Mouse (Mus musculus) liver, postnatal 0 days (tissue): ENCODE data around the gene Sorbs1. TPM values are rescaled to one million over a fixed set of nuclear protein-coding genes. Genes with fewer than 3 reads are reported as not detected.

ENCODE experiments used
- ATAC-seq: fragments of 200-750 bp; cut with Nextera tagmentation; 2 replicates; pipeline ENCODE4 v1.8.0; 2017; ENCODE audit warnings: mild to moderate bottlenecking, moderate library complexity
- DNase-seq: peaks from one replicate; pipeline ENCODE4 v3.0.0-alpha.2; 2016
- H3K27ac ChIP-seq: fragments of 300-500 bp; sonication (generic); 2 replicates; pipeline ENCODE4 v1.5.1; 2014; ENCODE audit warnings: antibody characterized with exemption, moderate library complexity, mild to moderate bottlenecking, low read depth
- H3K27me3 ChIP-seq: fragments of 300-500 bp; sonication (generic); 2 replicates; pipeline ENCODE4 v1.6.1; 2014; ENCODE audit warnings: low read length, control low read depth, mixed read lengths; ENCODE audit not compliant: insufficient read depth
- H3K36me3 ChIP-seq: fragments of 300-500 bp; sonication (generic); replicated peaks from 2 replicates; pipeline ENCODE4 v1.6.1; 2014; ENCODE audit warnings: mild to moderate bottlenecking, control low read depth, low read length, moderate library complexity, mixed read lengths; ENCODE audit not compliant: insufficient read depth
- H3K4me1 ChIP-seq: fragments of 300-500 bp; sonication (generic); 2 replicates; pipeline ENCODE4 v1.6.1; 2014; ENCODE audit warnings: antibody characterized with exemption, mild to moderate bottlenecking, control low read depth; ENCODE audit not compliant: insufficient read depth
- H3K4me2 ChIP-seq: fragments of 300-500 bp; sonication (generic); 2 replicates; pipeline ENCODE4 v1.6.1; 2014; ENCODE audit warnings: low read depth, mild to moderate bottlenecking, low read length, moderate library complexity, mixed read lengths
- H3K4me3 ChIP-seq: fragments of 300-500 bp; sonication (generic); 2 replicates; pipeline ENCODE4 v1.5.1; 2014; ENCODE audit warnings: low read depth, low read length
- H3K9ac ChIP-seq: fragments of 300-500 bp; sonication (generic); replicated peaks from 2 replicates; pipeline ENCODE4 v1.6.1; 2014; ENCODE audit warnings: mild to moderate bottlenecking, moderate library complexity
- H3K9me3 ChIP-seq: fragments of 300-500 bp; sonication (generic); 2 replicates; pipeline ENCODE4 v1.6.1; 2016; ENCODE audit warnings: mild to moderate bottlenecking, control low read depth, low read length, mixed read lengths
- CTCF ChIP-seq: sonication (generic); IDR thresholded peaks from 2 replicates; pipeline ENCODE4 v1.5.1; 2016; ENCODE audit warnings: antibody characterized with exemption, low read depth
- EP300 ChIP-seq: IDR thresholded peaks from 2 replicates; pipeline ENCODE4 v1.6.1; 2016; ENCODE audit warnings: antibody characterized with exemption, low read depth, mild to moderate bottlenecking
- WGBS: fragments of 180-500 bp; shearing (Covaris S2); extraction: QIAGEN DNeasy Blood & Tissue Kit; methylation state at CpG from one replicate; pipeline ENCODE4 v1.1.7; 2014; ENCODE audit not compliant: insufficient replicate concordance; 5-methylcytosine and 5-hydroxymethylcytosine counted together
- polyA plus RNA-seq: library from polyadenylated mRNA; unstranded; fragments of >200 nt; fragmentation: Nextera tagmentation; extraction: Ambion mirVana; gene quantifications from 2 replicates; pipeline ENCODE4 v1.2.1, GENCODE M21; 2015

Sorbs1 gene
- polyA plus RNA-seq, 1 experiment from 2014 or later, result 30.4 TPM

DNA sequence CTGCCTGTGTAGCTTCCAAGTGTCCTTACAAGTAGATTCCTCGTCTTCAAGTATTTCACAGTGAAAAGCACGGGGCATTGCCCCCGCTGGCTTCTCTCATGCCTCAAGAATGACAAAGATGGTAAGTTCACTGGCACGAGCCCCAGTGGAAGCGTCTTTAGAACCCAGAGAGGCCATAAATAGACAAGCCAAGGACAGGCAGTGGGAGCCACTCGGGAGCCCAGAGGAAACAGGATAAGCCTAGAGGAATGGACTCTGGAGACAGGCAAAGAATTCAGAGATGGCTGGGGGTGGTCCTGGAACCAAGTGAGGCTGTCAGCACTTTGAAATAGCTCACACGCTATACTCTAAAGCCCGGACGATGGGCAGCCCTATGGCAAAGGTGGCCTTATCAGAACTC is 45.8 kb downstream of the Sorbs1 start:
- Histone ChIP-seq H3K4me1 (peaks cover 7% of the 10 kb centered on the region; the same call in 1 of the 2 replicates), H3K36me3 (no peaks in the 10 kb centered on the region), H3K9ac (no peak overlapping the region), H3K9me3 (no peaks in the 10 kb centered on the region), H3K27ac (no peak overlapping the region), H3K4me2 (no peak overlapping the region), H3K4me3 (no peak overlapping the region), H3K27me3 (no peaks in the 10 kb centered on the region)
- WGBS, result 83% methylated on average over 9 of the region's 9 CpGs
- TF ChIP-seq EP300 (no peak), CTCF (no peak)
- no peak for ATAC-seq
- no peak for DNase-seq

DNA sequence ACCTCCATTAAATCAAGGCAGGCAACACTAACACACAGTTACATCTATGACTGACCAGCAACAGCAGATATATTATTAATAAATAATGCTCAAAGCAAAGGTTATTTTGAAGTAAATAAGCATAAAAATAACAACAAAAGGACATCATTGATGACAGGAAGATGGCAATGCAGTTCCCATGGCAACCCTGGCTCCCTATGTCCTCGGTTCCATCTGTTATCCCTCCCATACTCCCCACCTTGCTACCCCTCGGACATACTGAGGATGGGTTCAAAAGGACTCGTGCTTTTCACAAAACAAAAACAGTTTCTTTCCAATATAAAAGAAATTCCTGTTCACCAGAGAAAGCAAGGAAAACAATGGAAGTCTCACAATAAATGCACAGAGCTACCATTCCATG is 48.2 kb downstream of the Sorbs1 start:
- Histone ChIP-seq H3K36me3 (no peaks in the 10 kb centered on the region), H3K4me2 (no peak overlapping the region), H3K27ac (no peak overlapping the region), H3K9ac (no peak overlapping the region), H3K4me1 (peaks cover 14% of the 10 kb centered on the region; the same call in 1 of the 2 replicates), H3K27me3 (no peaks in the 10 kb centered on the region), H3K9me3 (no peaks in the 10 kb centered on the region), H3K4me3 (no peak overlapping the region)
- WGBS, result 83% methylated on average over 3 of the region's 3 CpGs
- DNase-seq (no peak), ATAC-seq (no peak)
- no peak for TF ChIP-seq EP300
- no peak for TF ChIP-seq CTCF

DNA sequence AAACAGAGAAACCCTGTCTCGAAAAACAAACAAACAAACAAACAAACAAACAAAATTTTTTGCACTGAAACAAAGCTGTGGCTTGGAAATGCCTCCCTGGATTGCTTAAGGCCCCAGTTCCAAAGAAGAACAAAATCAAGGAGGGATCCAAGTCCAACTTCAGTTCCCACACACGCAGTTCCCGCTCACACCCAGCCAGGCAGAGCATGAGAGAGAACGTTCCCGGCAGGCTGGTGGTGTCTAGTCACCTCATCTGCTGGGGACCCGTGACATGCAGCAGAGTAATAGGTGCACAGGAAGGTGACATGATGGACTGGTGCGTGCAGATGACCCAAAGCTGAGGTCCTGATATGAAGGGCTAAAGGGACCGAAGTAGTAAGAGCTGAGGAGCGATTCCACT is 49.2 kb downstream of the Sorbs1 start:
- Histone ChIP-seq H3K4me3 (no peak overlapping the region), H3K36me3 (no peaks in the 10 kb centered on the region), H3K4me1 (peaks cover 14% of the 10 kb centered on the region; the same call in 1 of the 2 replicates), H3K9me3 (no peaks in the 10 kb centered on the region), H3K4me2 (no peak overlapping the region), H3K27me3 (no peaks in the 10 kb centered on the region), H3K9ac (no peak overlapping the region), H3K27ac (no peak overlapping the region)
- DNase-seq, result no peak
- ATAC-seq, result no peak
- TF ChIP-seq CTCF (no peak), EP300 (no peak)
- WGBS, result 90% methylated on average over 9 of the region's 9 CpGs

DNA sequence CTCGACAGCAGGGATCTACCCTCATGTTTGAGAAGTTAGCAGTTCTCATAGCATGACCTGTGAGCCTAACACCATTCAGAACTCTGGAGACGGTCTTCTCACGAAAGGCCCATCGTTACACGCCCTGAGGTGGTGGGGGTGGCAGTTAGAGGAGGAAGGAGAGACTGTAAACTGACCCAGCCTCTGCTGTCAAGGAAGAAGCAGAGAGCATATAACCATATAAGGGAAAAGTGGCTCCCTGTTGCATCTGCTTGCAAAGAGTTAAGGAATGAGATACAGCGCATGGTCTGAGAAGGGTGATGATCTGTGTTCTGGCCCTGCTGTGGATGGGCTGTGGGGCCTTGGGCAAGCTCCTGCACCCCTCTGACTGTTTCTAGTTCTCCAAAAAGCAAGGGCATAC is 50.7 kb downstream of the Sorbs1 start:
- H3K4me3 ChIP-seq, result no peak overlapping the region
- TF ChIP-seq EP300 (no peak), CTCF (no peak)
- H3K9ac ChIP-seq, result no peak overlapping the region
- no peaks in the 10 kb centered on the region for H3K27me3 ChIP-seq
- ATAC-seq (no peak), DNase-seq (no peak)
- H3K27ac ChIP-seq, result no peak overlapping the region
- H3K4me1 ChIP-seq, result peaks cover 14% of the 10 kb centered on the region; the same call in 1 of the 2 replicates
- 69% methylated on average over 6 of the region's 6 CpGs for WGBS
- H3K4me2 ChIP-seq, result no peak overlapping the region
- H3K9me3 ChIP-seq, result no peaks in the 10 kb centered on the region
- no peaks in the 10 kb centered on the region for H3K36me3 ChIP-seq

DNA sequence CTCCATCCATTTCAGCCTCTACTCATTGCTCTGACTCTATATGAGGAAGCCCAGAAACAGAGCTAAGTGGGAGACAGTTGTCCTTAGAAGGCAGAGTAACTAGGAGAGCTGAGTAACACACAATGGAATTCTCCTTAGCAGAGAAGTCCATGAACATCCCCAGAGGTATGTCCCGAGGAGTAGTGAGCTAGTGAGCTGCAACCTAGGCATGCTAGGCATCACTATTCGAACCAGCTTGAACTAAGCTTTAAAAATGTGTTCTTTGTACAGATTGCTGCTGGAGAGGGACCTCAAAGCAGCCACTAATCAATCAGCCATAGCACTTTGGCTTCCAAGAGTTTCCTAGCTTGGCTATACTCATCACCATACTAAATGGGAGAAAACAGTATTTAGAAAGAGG is 51.1 kb downstream of the Sorbs1 start:
- peaks cover 14% of the 10 kb centered on the region; the same call in 1 of the 2 replicates for H3K4me1 ChIP-seq
- no peak for DNase-seq
- H3K4me2 ChIP-seq, result no peak overlapping the region
- ATAC-seq, result no peak
- no peak overlapping the region for H3K4me3 ChIP-seq
- H3K9me3 ChIP-seq, result no peaks in the 10 kb centered on the region
- WGBS, result 73% methylated on average over 2 of the region's 2 CpGs
- no peak overlapping the region for H3K9ac ChIP-seq
- H3K36me3 ChIP-seq, result no peaks in the 10 kb centered on the region
- H3K27me3 ChIP-seq, result no peaks in the 10 kb centered on the region
- no peak overlapping the region for H3K27ac ChIP-seq
- TF ChIP-seq EP300 (no peak), CTCF (no peak)

DNA sequence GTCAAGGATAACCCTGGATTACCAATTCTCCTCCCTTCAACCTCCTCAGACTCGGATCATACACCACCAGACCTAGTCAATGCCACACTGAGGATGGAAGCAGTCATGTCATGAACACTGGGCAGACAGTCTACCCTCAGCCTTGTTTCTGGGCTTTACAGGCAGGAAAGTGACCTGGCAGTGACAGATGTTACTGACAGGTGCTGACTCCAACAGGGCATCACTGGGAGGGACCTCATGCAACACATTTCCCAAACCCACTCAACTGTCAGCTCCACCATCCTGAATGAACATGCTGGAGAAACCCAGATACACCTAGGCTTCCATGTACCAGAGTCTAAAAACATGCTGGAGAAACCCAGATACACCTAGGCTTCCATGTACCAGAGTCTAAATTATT is 51.9 kb downstream of the Sorbs1 start:
- Histone ChIP-seq H3K27ac (no peak overlapping the region), H3K4me2 (no peak overlapping the region), H3K9me3 (no peaks in the 10 kb centered on the region), H3K4me3 (no peak overlapping the region), H3K9ac (no peak overlapping the region), H3K27me3 (no peaks in the 10 kb centered on the region), H3K36me3 (no peaks in the 10 kb centered on the region), H3K4me1 (peaks cover 14% of the 10 kb centered on the region; the same call in 1 of the 2 replicates)
- DNase-seq (no peak), ATAC-seq (no peak)
- TF ChIP-seq EP300 (no peak), CTCF (no peak)
- 66% methylated on average over 1 of the region's 1 CpGs for WGBS

DNA sequence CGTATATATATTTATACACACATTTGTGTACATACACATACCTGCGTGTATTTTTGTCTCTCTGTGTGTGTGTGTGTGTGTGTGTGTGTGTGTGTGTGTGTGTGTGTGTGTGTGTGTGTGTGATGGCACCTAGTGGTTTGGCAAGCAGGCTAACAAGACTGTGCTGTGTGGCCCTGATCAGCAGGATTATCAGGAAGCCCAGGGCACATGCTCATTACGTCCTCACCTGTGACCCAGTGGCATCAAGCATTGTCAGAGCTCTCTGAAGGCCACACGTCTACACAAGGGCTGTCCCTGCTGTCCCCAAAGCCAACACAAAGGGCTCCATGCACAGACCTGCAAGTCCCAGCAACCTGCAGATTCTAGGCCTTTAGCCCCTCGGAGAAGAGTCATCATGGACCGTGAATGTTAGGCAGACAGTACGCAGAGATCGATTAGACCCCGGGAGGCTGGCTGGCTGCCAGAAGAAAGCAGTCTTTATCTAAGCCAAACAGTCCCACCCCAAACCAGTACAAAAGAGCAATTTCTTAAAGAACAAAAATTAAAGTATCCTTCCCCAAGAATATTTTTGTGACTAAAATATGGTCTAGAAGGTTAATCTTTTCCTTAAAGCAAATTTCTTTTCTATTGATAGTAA is 52.6 kb downstream of the Sorbs1 start:
- WGBS, result 34% methylated on average over 9 of the region's 9 CpGs
- TF ChIP-seq CTCF (no peak), EP300 (0 out of 2 replicates have a peak, but pooled peaks have one; percentile 27)
- H3K4me3 ChIP-seq, result no peak overlapping the region
- H3K27me3 ChIP-seq, result no peaks in the 10 kb centered on the region
- DNase-seq (peak; percentile 57), ATAC-seq (peak; percentile 57)
- H3K27ac ChIP-seq, result no peak overlapping the region
- no peaks in the 10 kb centered on the region for H3K9me3 ChIP-seq
- no peaks in the 10 kb centered on the region for H3K36me3 ChIP-seq
- H3K4me2 ChIP-seq, result no peak overlapping the region
- peaks cover 14% of the 10 kb centered on the region; the same call in 1 of the 2 replicates for H3K4me1 ChIP-seq
- H3K9ac ChIP-seq, result no peak overlapping the region
